Mouse (Mus musculus) neutrophil, adult 59 days (primary cell): ENCODE measurements around the gene Alg6. TPM values are rescaled to one million over a fixed set of nuclear protein-coding genes. Genes with fewer than 3 reads are reported as not detected.

Source experiments
- total RNA-seq, 2 experiments: library from RNA; stranded (reverse); gene quantifications; 1 replicate in 1 of 2; 2 replicates in 1 of 2; pipeline ENCODE4 v1.2.4; 2023

Alg6 gene
- 10 to 100 TPM in 1 of 2 experiments, 1 to 10 TPM in 1; 6.6 to 10.9 TPM for total RNA-seq

DNA sequence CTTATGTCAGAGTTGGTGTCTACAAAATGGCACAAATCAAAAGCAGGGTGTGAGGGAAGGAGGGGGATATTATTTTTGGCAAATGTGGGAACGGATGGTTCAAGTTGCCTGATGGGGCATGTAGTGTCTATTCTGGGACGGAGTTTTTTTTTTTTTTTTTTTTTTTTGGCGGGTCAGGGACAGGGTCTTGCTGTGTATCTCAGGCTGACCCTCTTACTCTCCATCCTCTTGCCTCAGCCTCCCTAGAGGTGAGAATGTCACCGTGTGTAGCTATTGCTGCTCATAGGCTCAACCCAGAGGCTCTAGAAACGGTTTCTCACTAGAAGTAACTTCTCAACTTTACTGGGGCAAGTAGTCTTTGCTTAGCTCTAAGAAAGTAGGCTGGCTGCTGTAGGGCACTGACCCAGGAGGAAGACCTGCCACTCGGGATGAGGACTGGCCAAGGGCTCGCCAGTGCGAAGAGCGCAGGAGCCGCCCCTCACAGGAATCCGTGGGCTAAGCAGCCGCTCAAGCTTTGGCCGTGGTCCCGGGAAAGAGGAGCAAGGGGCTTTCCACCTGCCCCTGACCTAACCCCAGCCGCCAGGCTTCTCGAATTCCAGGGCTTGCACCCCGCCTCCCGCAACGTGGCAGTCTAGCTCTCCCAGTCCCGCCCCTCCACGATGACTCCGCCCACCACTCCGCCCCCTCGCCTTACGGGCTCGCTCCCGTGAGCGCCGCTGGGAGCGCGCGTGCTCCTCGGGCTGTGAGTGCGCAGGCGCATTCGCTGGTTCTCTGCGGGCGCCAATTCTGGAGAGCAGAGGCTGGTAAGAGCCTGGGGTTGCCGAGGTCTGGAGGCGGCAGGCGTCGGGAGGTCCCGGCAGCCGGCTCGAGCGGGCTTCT is at the start of gene Alg6:
Gene Alg6, plus strand, starts transcription at position 761 of the 879 bp plus-strand sequence.

Other genes with a start within 250 kb of the Alg6 start
- not detected for gene Foxd3, start 59.4 kb upstream of the Alg6 start, total RNA-seq
- gene Efcab7, start 113.5 kb downstream of the Alg6 start, total RNA-seq: 1 to 10 TPM; 1.6 to 3.5 TPM
- gene Pgm1, start 213.8 kb downstream of the Alg6 start, total RNA-seq: 10 to 100 TPM; 17.5 to 18.1 TPM
- gene Itgb3bp, start 214.1 kb downstream of the Alg6 start, total RNA-seq: 1 to 10 TPM; 2.8 to 3.7 TPM